Mouse (Mus musculus): Measurements from ENCODE around the gene Sesn2. TPM values are rescaled to one million over a fixed set of nuclear protein-coding genes. Genes with fewer than 3 reads are reported as not detected.

Gene Sesn2
- total and polyA plus RNA-seq, 2 experiments from 2014 or later = 5.2 to 6.2 TPM

- peak within 1 kb of the TSS; percentile 86 for H3K4me2 ChIP-seq (ENCODE audit: low read depth, low read length)
- TF ChIP-seq CTCF (IDR thresholded peaks at IDR 0.05; ENCODE audit: low read depth) = peak; percentile 40
- TF ChIP-seq EP300 (IDR thresholded peaks at IDR 0.05; ENCODE audit: low read depth) = peak; percentile 69; the same call in 1 of the 2 replicates
- DNase-seq (ENCODE audit: low spot score) (peak; percentile 90), ATAC-seq (ENCODE audit: insufficient read depth, low read depth) (peak; percentile 91)
- WGBS = 1% methylated on average over 44 of the region's 44 CpGs
- peaks cover 6% of the 10 kb centered on the region; the same call in 1 of the 2 replicates for H3K4me1 ChIP-seq (ENCODE audit: control insufficient read depth, insufficient read depth)
- peak within 1 kb of the TSS; percentile 65 for H3K4me3 ChIP-seq (ENCODE audit: low read depth, low read length)
- H3K9me3 ChIP-seq (replicated peaks; ENCODE audit: control insufficient read depth, low read length) = no peaks in the 10 kb centered on the region
- peak within 1 kb of the TSS; percentile 73 for H3K9ac ChIP-seq (replicated peaks; ENCODE audit: low read depth, low read length)
- H3K27ac ChIP-seq (ENCODE audit: low read depth) = peak within 1 kb of the TSS; percentile 23
- H3K27me3 ChIP-seq (ENCODE audit: control insufficient read depth, insufficient read depth, low read length) = no peaks in the 10 kb centered on the region
- H3K36me3 ChIP-seq (replicated peaks; ENCODE audit: control insufficient read depth, insufficient read depth, low read length) = peaks cover 15% of the 10 kb centered on the region
Measured at GRCm38 (mm10) chr4:132463430-132464254, 46.7 kb downstream of the Sesn2 start, which contains the start of gene Med18. Med18 (minus strand) TSS chr4:132463921.

GRCm38 (mm10) chr4:132462836-132463235 is 47.5 kb downstream of the Sesn2 start:
- TF ChIP-seq CTCF (IDR thresholded peaks at IDR 0.05; ENCODE audit: low read depth) = no peak
- TF ChIP-seq EP300 (IDR thresholded peaks at IDR 0.05; ENCODE audit: low read depth) = no peak
- Histone ChIP-seq H3K9ac (replicated peaks; ENCODE audit: low read depth, low read length) (peak overlapping the region; percentile 73), H3K4me3 (ENCODE audit: low read depth, low read length) (peak overlapping the region; percentile 65), H3K9me3 (replicated peaks; ENCODE audit: control insufficient read depth, low read length) (no peaks in the 10 kb centered on the region), H3K4me2 (ENCODE audit: low read depth, low read length) (peak overlapping the region; percentile 86), H3K27me3 (ENCODE audit: control insufficient read depth, insufficient read depth, low read length) (no peaks in the 10 kb centered on the region), H3K4me1 (ENCODE audit: control insufficient read depth, insufficient read depth) (peaks cover 6% of the 10 kb centered on the region; the same call in 1 of the 2 replicates), H3K27ac (ENCODE audit: low read depth) (no peak overlapping the region), H3K36me3 (replicated peaks; ENCODE audit: control insufficient read depth, insufficient read depth, low read length) (peaks cover 22% of the 10 kb centered on the region)
- WGBS = 6% methylated on average over 11 of the region's 11 CpGs
- ATAC-seq (ENCODE audit: insufficient read depth, low read depth) (no peak), DNase-seq (ENCODE audit: low spot score) (no peak)

GRCm38 (mm10) chr4:132460225-132460624 is 50.1 kb downstream of the Sesn2 start:
- H3K9ac ChIP-seq (replicated peaks; ENCODE audit: low read depth, low read length) = no peak overlapping the region
- no peak for ATAC-seq (ENCODE audit: insufficient read depth, low read depth)
- H3K27ac ChIP-seq (ENCODE audit: low read depth) = no peak overlapping the region
- no peak overlapping the region for H3K4me3 ChIP-seq (ENCODE audit: low read depth, low read length)
- peaks cover 6% of the 10 kb centered on the region; the same call in 1 of the 2 replicates for H3K4me1 ChIP-seq (ENCODE audit: control insufficient read depth, insufficient read depth)
- no peaks in the 10 kb centered on the region for H3K27me3 ChIP-seq (ENCODE audit: control insufficient read depth, insufficient read depth, low read length)
- TF ChIP-seq CTCF (IDR thresholded peaks at IDR 0.05; ENCODE audit: low read depth) = no peak
- no peak for TF ChIP-seq EP300 (IDR thresholded peaks at IDR 0.05; ENCODE audit: low read depth)
- no peak overlapping the region for H3K4me2 ChIP-seq (ENCODE audit: low read depth, low read length)
- H3K9me3 ChIP-seq (replicated peaks; ENCODE audit: control insufficient read depth, low read length) = no peaks in the 10 kb centered on the region
- DNase-seq (ENCODE audit: low spot score) = no peak
- WGBS = 89% methylated on average over 8 of the region's 8 CpGs
- H3K36me3 ChIP-seq (replicated peaks; ENCODE audit: control insufficient read depth, insufficient read depth, low read length) = peaks cover 29% of the 10 kb centered on the region

GRCm38 (mm10) chr4:132455561-132455960 is 54.7 kb downstream of the Sesn2 start:
- H3K9ac ChIP-seq (replicated peaks; ENCODE audit: low read depth, low read length) = no peak overlapping the region
- no peak overlapping the region for H3K4me2 ChIP-seq (ENCODE audit: low read depth, low read length)
- 90% methylated on average over 6 of the region's 6 CpGs for WGBS
- H3K9me3 ChIP-seq (replicated peaks; ENCODE audit: control insufficient read depth, low read length) = no peaks in the 10 kb centered on the region
- H3K27me3 ChIP-seq (ENCODE audit: control insufficient read depth, insufficient read depth, low read length) = no peaks in the 10 kb centered on the region
- TF ChIP-seq CTCF (IDR thresholded peaks at IDR 0.05; ENCODE audit: low read depth) (no peak), EP300 (IDR thresholded peaks at IDR 0.05; ENCODE audit: low read depth) (no peak)
- DNase-seq (ENCODE audit: low spot score) (no peak), ATAC-seq (ENCODE audit: insufficient read depth, low read depth) (no peak)
- no peak overlapping the region for H3K27ac ChIP-seq (ENCODE audit: low read depth)
- no peaks in the 10 kb centered on the region for H3K4me1 ChIP-seq (ENCODE audit: control insufficient read depth, insufficient read depth)
- H3K4me3 ChIP-seq (ENCODE audit: low read depth, low read length) = no peak overlapping the region
- peaks cover 29% of the 10 kb centered on the region for H3K36me3 ChIP-seq (replicated peaks; ENCODE audit: control insufficient read depth, insufficient read depth, low read length)

- ATAC-seq (ENCODE audit: insufficient read depth, low read depth) (no peak), DNase-seq (ENCODE audit: low spot score) (no peak)
- Histone ChIP-seq H3K27me3 (ENCODE audit: control insufficient read depth, insufficient read depth, low read length) (no peaks in the 10 kb centered on the region), H3K9me3 (replicated peaks; ENCODE audit: control insufficient read depth, low read length) (no peaks in the 10 kb centered on the region), H3K36me3 (replicated peaks; ENCODE audit: control insufficient read depth, insufficient read depth, low read length) (peaks cover 26% of the 10 kb centered on the region), H3K4me1 (ENCODE audit: control insufficient read depth, insufficient read depth) (no peaks in the 10 kb centered on the region), H3K9ac (replicated peaks; ENCODE audit: low read depth, low read length) (no peak overlapping the region), H3K27ac (ENCODE audit: low read depth) (no peak overlapping the region), H3K4me2 (ENCODE audit: low read depth, low read length) (no peak overlapping the region), H3K4me3 (ENCODE audit: low read depth, low read length) (no peak overlapping the region)
- WGBS = 68% methylated on average over 3 of the region's 3 CpGs
- TF ChIP-seq CTCF (IDR thresholded peaks at IDR 0.05; ENCODE audit: low read depth) (no peak), EP300 (IDR thresholded peaks at IDR 0.05; ENCODE audit: low read depth) (no peak)
Measured at GRCm38 (mm10) chr4:132455146-132455545, 55.2 kb downstream of the Sesn2 start.
